Mouse (Mus musculus) forebrain, embryonic 10.5 days (tissue): Measurements from ENCODE around the gene Atp6v1f. TPM values are rescaled to one million over a fixed set of nuclear protein-coding genes. Genes with fewer than 3 reads are reported as not detected.
A peak's percentile ranks its signal among the peaks of the same experiment; 100 is the strongest.

Experiments
- DNase-seq: peaks from one replicate; pipeline ENCODE4 v3.0.0-alpha.2; 2017; ENCODE audit warnings: low spot score; ENCODE audit errors: extremely low spot score
- H3K27ac ChIP-seq: fragments of 300-500 bp; sonication (generic); 2 replicates; pipeline ENCODE4 v1.5.1; 2016; ENCODE audit warnings: mild to moderate bottlenecking
- H3K27me3 ChIP-seq: fragments of 300-500 bp; sonication (generic); 2 replicates; pipeline ENCODE4 v1.6.1; 2016; ENCODE audit warnings: mild to moderate bottlenecking; ENCODE audit not compliant: poor library complexity, severe bottlenecking
- H3K36me3 ChIP-seq: fragments of 300-500 bp; sonication (generic); replicated peaks from 2 replicates; pipeline ENCODE4 v1.6.1; 2016; ENCODE audit warnings: mild to moderate bottlenecking, moderate library complexity
- H3K4me1 ChIP-seq: fragments of 300-500 bp; sonication (generic); 2 replicates; pipeline ENCODE4 v1.6.1; 2016
- H3K4me3 ChIP-seq: fragments of 300-500 bp; sonication (generic); 2 replicates; pipeline ENCODE4 v1.5.1; 2016; ENCODE audit warnings: mild to moderate bottlenecking, moderate library complexity
- H3K9me3 ChIP-seq: fragments of 300-500 bp; sonication (generic); 2 replicates; pipeline ENCODE4 v1.6.1; 2016; ENCODE audit warnings: mild to moderate bottlenecking, moderate library complexity
- WGBS: fragments of 180-500 bp; shearing (Covaris S2); methylation state at CpG from one replicate; pipeline ENCODE4 v1.1.7; 2016; 5-methylcytosine and 5-hydroxymethylcytosine counted together
- polyA plus RNA-seq: library from polyadenylated mRNA; unstranded; fragments of >200 nt; fragmentation: Nextera tagmentation; extraction: Ambion mirVana; gene quantifications from 2 replicates; pipeline ENCODE4 v1.2.1, GENCODE M21; 2016

The Atp6v1f gene
- polyA plus RNA-seq, 1 experiment from 2014 or later: 200 TPM

DNA sequence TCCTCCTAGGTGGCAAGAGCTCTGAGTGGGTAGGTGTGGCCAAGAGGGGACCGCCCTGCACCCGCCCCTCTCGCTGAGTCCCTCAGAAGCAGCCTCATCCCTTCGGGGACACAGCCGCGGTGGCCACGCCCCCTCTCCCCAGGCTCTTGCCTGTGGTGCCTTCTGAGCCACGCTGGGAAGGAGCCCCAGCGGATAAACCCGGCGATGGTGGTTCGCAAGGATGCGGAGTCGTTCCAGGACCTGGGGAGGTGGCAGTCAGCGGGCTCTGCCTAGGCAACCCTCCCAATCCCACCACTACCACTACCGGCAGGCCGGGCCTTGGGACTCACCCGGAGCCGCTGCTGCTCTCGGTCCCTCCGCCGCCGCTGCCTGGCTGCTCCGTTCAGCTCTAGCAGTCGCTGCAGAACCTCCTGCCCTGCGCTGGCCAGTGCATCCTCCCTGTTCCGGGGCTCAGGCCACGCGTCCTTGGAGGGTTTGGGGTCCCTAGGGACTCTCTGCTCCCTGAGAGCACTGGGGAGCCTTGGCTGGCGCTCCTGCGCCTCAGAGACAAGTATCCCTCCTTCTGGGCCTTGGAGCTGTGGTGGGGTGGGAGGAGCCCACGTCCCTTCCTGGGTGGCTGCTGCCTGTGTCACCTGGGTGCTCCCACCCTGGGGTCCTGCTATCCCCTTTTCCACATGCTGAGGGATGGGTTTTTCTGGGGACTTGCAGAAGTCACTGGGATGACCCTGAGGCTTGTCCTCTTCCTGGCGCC lies 6.6 kb downstream of the Atp6v1f start:
- Histone ChIP-seq H3K4me3 (peak overlapping the region; percentile 64), H3K4me1 (peaks cover 16% of the 10 kb centered on the region), H3K27me3 (peaks cover 39% of the 10 kb centered on the region), H3K9me3 (no peaks in the 10 kb centered on the region), H3K36me3 (peaks cover 23% of the 10 kb centered on the region), H3K27ac (peak overlapping the region; percentile 72)
- 2% methylated on average over 33 of the region's 33 CpGs for WGBS
- DNase-seq: peak; percentile 83

DNA sequence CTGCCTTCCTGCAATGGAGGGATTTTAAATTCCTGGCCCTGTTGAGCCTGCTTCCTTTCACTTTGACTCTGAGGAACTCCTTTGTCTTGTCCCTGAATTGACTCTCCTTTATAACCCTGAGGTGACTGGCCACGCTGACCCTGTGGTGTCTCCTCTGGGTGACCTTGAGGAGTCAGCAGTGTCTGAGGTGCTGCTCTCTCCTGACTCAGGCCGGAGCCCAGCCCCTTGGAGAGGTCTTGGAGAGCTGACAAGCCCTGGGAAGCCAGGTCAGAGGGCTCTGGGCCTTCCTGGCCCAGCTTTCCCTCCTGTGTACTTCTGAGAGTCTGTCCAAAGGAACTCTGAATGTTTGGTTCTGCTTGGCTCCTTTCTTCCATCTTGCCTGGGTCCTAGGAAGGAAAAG lies 7.2 kb downstream of the Atp6v1f start:
- peaks cover 39% of the 10 kb centered on the region for H3K27me3 ChIP-seq
- WGBS: 49% methylated on average over 2 of the region's 2 CpGs
- H3K27ac ChIP-seq: no peak overlapping the region
- peaks cover 16% of the 10 kb centered on the region for H3K4me1 ChIP-seq
- peaks cover 22% of the 10 kb centered on the region for H3K36me3 ChIP-seq
- peak overlapping the region; percentile 64; the same call in 1 of the 2 replicates for H3K4me3 ChIP-seq
- no peak for DNase-seq
- H3K9me3 ChIP-seq: no peaks in the 10 kb centered on the region

DNA sequence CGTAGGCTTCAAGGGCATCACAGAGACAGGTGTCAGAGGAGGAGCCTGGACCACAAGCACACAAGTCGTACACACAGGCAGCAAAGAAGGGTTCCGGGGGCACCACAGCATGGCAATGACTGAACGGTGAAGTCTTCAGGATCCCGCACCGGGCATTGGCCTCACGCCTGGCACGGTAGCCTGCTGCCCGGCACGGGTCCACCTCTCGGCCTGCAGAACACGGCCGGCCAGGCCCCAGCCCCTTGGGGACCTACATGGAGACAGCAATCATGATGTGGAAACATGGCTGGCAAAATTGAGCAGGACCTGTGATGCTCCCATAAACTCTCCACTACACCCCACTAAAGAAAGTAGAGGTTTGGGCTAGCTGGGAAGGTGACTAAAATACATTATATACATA lies 15.2 kb downstream of the Atp6v1f start:
- WGBS: 95% methylated on average over 13 of the region's 13 CpGs
- DNase-seq: no peak
- Histone ChIP-seq H3K27me3 (peaks cover 48% of the 10 kb centered on the region), H3K27ac (no peak overlapping the region), H3K4me1 (peaks cover 13% of the 10 kb centered on the region), H3K36me3 (no peaks in the 10 kb centered on the region), H3K9me3 (no peaks in the 10 kb centered on the region), H3K4me3 (no peak overlapping the region)

DNA sequence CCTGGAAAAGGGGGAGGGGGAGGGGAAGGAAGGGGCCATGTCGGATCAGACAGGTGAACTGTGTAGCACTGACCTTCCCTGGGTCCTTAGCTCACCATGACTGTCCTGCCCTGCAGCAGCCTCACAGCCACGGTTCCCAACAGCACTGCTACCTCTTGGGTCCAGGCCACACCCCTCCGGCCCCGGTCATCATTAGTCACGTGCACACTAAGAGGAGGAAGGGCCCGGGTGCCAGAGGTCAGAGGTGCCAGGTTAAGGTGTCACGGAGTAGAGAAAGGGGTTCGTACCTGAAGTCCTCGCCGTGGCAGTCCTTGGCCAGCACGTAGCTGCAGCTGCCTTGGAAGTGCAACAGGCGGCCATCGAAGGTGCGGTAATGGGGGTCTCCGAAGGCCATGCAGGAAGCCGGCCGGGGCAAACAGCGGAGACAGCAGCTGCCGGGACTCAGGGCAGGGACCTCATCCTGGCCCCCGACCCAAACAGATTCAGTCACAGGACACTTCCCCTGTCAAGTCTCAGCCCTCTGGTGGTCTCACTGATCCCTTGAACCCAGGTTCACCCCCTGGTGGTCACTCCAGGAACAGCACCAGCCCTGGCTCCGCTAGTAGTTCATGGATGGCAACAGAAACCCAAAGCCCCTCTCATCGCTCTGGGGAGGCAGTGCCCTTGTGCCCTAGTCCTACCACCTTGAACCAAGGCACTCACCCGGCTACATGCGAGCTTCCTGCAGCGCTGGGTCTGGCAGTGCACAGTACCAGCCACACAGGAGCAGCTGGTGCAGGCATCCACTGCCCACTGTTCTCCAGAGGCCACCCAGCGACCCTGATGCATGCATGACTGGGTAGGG lies 17.4 kb downstream of the Atp6v1f start:
- 6% methylated on average over 26 of the region's 26 CpGs for WGBS
- H3K36me3 ChIP-seq: no peaks in the 10 kb centered on the region
- peaks cover 13% of the 10 kb centered on the region for H3K4me1 ChIP-seq
- DNase-seq: peak; percentile 88
- no peaks in the 10 kb centered on the region for H3K9me3 ChIP-seq
- peaks cover 50% of the 10 kb centered on the region for H3K27me3 ChIP-seq
- peak overlapping the region; percentile 50 for H3K4me3 ChIP-seq
- H3K27ac ChIP-seq: 0 out of 2 replicates have a peak overlapping the region, but pooled peaks have one; percentile 9

DNA sequence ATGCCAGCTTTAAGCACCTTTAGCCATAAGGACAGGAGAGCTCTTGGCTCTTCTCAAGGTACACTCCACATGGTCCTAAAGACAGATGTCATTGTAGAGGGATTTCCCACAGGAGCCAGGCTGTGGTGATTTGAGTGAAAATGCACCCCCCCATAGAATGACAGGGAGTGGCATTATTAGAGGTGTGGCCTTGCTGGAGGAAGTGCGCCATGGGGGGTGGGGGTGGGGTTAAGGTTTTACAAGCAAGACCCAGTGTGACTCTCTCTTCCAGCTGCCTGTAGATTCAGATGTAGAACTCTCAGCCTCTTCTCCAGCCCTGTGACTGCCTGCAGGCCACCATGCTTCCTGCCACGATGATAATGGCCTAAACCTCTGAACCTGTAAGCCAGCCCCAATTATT lies 18.4 kb downstream of the Atp6v1f start:
- Histone ChIP-seq H3K4me1 (peaks cover 13% of the 10 kb centered on the region), H3K27me3 (peaks cover 58% of the 10 kb centered on the region), H3K9me3 (no peaks in the 10 kb centered on the region), H3K27ac (no peak overlapping the region), H3K4me3 (no peak overlapping the region), H3K36me3 (no peaks in the 10 kb centered on the region)
- no peak for DNase-seq
- WGBS: 50% methylated on average over 2 of the region's 2 CpGs

DNA sequence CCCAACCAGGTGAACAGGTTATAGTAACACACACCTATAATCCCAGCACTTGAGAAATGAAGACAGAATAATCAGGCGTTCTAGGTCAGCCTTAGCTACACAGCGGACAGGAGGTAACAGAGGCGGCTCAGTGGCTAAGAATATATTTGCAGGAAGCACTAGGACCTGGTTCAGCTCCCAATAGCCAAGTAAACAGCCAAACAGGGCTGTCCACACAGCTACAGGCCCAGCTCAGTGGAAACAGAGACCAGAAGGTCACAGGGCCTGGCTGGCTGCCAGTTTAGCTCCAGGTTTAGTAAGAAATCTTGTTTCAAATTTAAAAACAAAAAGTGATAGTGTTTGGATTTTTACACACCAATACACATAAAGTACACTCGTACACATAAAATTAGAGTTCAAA lies 26.6 kb downstream of the Atp6v1f start:
- H3K4me3 ChIP-seq: no peak overlapping the region
- H3K36me3 ChIP-seq: peaks cover 8% of the 10 kb centered on the region
- H3K27ac ChIP-seq: no peak overlapping the region
- DNase-seq: no peak
- H3K27me3 ChIP-seq: peaks cover 90% of the 10 kb centered on the region
- H3K9me3 ChIP-seq: no peaks in the 10 kb centered on the region
- WGBS: 85% methylated on average over 4 of the region's 4 CpGs
- H3K4me1 ChIP-seq: peaks cover 12% of the 10 kb centered on the region

DNA sequence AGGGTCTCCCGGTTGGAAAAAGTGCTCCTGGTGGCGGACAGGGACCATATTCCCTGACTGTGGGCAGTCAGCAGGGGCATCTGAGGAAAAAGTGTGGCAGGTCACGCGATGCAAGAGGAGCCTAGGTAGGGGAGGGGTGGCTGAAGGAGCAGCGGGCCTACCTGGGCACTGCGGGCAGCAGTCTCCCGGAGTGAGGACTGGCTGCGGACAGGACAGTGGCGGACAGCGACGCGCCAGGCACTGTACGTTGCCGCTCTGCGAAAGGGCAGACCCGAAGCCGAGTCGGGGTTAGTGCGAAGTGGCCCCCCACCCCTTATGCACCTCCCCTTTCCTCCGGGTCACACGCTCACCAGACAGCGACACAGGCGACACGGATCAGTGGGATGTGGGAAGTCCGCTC lies 28.8 kb downstream of the Atp6v1f start:
- no peak for DNase-seq
- Histone ChIP-seq H3K27me3 (peaks cover 79% of the 10 kb centered on the region), H3K36me3 (peaks cover 8% of the 10 kb centered on the region), H3K9me3 (no peaks in the 10 kb centered on the region), H3K4me3 (peak overlapping the region; percentile 31), H3K4me1 (peaks cover 12% of the 10 kb centered on the region), H3K27ac (no peak overlapping the region)
- 17% methylated on average over 25 of the region's 25 CpGs for WGBS

DNA sequence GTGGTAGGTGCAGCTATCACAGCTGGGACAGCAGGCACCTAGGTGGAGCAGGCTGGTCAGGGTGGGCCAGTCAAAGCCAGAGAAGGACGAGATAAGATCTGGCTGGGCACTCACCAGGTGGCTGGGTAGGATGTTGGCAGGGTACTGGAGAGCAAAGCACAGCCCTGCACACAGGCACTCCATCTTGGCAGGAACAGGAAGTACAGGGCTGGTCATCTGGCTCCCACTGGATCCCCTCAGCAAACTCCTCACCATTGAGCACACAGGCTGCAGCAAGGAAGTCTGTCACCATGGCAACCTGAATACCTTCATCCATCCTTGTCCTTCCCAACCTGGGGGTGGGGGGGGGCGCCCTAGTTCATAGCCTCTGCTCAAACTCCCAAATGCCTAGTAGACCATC lies 30.3 kb downstream of the Atp6v1f start:
- DNase-seq: no peak
- H3K27me3 ChIP-seq: peaks cover 71% of the 10 kb centered on the region
- no peak overlapping the region for H3K27ac ChIP-seq
- 45% methylated on average over 2 of the region's 2 CpGs for WGBS
- H3K9me3 ChIP-seq: no peaks in the 10 kb centered on the region
- H3K4me1 ChIP-seq: peaks cover 12% of the 10 kb centered on the region
- peaks cover 8% of the 10 kb centered on the region for H3K36me3 ChIP-seq
- H3K4me3 ChIP-seq: no peak overlapping the region

DNA sequence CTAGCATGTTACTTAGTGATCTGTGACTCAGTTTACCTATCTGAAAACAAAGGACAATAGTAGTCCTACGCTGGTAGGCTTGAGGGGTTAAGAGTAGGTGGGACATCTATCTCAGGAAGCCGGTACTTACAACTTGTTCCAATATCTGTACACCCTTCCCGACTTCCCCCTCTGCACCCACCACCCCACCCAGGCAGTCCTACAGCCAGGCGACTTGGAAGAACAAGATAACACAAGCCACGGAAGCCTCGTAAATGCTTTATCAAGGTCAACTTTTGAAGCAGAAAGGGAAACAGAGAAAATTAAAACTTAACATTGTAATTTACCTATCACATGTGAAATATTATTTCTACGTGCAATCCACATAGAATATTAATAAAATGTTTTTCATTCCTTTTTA lies 32.7 kb downstream of the Atp6v1f start:
- DNase-seq: no peak
- 87% methylated on average over 7 of the region's 7 CpGs for WGBS
- Histone ChIP-seq H3K27ac (no peak overlapping the region), H3K9me3 (no peaks in the 10 kb centered on the region), H3K36me3 (peaks cover 8% of the 10 kb centered on the region), H3K4me3 (no peak overlapping the region), H3K4me1 (peaks cover 12% of the 10 kb centered on the region), H3K27me3 (peaks cover 62% of the 10 kb centered on the region)

DNA sequence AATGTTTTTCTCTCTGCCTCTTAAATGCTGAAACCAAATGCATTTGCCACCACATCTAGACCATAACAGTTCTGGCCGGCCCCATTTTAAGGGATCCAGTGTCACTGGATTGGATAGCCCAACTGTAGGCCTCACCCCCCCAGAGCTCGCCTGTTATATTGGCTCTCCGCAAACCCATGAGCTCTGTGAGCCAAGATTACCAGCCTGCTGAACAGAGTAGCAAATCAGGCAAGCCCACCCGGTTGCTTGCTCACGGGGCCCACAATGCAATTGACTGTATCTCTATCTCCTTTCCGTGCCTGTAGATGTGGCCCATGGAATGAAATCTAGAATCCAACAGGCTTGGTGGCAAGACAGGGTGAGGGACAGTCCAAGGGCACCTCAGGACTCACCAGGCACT lies 33.3 kb downstream of the Atp6v1f start:
- Histone ChIP-seq H3K9me3 (no peaks in the 10 kb centered on the region), H3K27ac (no peak overlapping the region), H3K4me1 (peaks cover 10% of the 10 kb centered on the region), H3K27me3 (peaks cover 61% of the 10 kb centered on the region), H3K4me3 (no peak overlapping the region), H3K36me3 (peaks cover 8% of the 10 kb centered on the region)
- WGBS: 89% methylated on average over 6 of the region's 6 CpGs
- DNase-seq: no peak

DNA sequence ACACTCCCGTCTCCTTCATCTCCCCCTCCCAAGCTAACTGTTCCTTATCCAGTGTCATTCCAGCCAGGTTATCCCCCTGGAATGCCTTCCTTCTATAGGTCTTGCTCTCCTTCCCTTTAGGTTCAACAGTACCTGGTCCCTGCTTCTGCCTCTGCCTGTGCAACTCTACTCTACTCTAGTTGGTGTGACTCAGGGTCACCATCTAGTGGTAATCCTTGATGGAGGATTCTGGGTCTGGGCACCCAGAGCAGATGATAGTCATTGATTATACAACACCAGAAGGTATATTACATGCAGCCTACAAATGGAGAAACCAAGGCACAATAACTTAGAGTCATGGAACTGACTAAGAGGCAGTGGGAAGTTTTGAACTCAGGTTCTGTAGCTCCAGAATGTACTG lies 34.1 kb downstream of the Atp6v1f start:
- Histone ChIP-seq H3K4me3 (no peak overlapping the region), H3K4me1 (peaks cover 7% of the 10 kb centered on the region), H3K27ac (no peak overlapping the region), H3K9me3 (no peaks in the 10 kb centered on the region), H3K27me3 (peaks cover 61% of the 10 kb centered on the region), H3K36me3 (peaks cover 8% of the 10 kb centered on the region)
- no peak for DNase-seq
- WGBS: 95% methylated on average over 1 of the region's 1 CpGs

DNA sequence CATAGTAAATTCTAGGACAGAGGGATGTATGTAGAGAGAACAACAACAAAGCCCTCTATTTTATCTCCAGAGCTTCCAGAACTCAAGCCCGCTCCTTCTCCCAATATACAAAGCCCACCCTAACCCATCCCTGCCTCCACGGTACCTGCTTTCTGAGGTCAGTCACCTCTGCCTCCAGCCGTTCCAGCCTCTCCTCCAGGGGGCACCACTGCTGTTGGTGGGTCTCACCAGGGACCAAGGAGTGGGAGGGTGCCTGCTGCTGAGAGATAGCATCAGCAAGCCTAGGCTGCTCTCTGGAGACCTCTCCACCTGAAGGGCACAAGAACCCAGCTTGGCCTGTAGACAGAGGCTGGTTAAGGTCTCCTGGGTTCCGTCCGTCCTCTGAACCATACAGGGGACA lies 38.0 kb downstream of the Atp6v1f start:
- 88% methylated on average over 5 of the region's 5 CpGs for WGBS
- Histone ChIP-seq H3K36me3 (no peaks in the 10 kb centered on the region), H3K27me3 (peaks cover 73% of the 10 kb centered on the region)

DNA sequence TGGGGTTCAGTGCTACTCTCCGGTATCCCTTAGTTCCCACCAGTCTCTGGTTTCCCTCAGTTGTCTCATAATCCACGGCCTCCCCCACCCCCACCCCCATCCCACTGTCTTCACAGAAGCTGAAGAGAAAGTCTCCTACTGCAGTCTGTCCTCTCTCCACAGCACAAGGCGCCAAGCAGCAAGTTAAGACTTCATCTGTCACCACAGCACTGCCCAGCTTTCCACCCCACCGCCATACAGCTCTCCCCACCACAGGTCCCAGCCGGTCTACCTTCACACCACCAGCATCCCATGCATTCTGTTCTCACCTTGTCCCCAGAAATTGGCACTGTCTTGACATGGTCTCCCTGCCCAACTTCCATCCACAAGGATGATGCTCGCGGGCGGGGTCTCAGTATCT lies 39.3 kb downstream of the Atp6v1f start:
- 27% methylated on average over 8 of the region's 8 CpGs for WGBS

More for the DNA sequence above, 38.0 kb downstream of the Atp6v1f start:
- Histone ChIP-seq H3K4me3 (no peak overlapping the region), H3K9me3 (no peaks in the 10 kb centered on the region), H3K27ac (no peak overlapping the region), H3K4me1 (peaks cover 42% of the 10 kb centered on the region)
- no peak for DNase-seq

More for the DNA sequence above, 39.3 kb downstream of the Atp6v1f start:
- Histone ChIP-seq H3K4me1 (peaks cover 49% of the 10 kb centered on the region), H3K27ac (peak overlapping the region; percentile 52; the same call in 1 of the 2 replicates), H3K27me3 (peaks cover 85% of the 10 kb centered on the region), H3K4me3 (peak overlapping the region; percentile 61), H3K9me3 (no peaks in the 10 kb centered on the region), H3K36me3 (no peaks in the 10 kb centered on the region)
- no peak for DNase-seq
